Mouse (Mus musculus): ENCODE results near the gene Mgmt.

GRCm38 (mm10) chr7:136864677-136865463 is 29.5 kb upstream of the Mgmt start:
- TF ChIP-seq POLR2A (IDR thresholded peaks at IDR 0.05; ENCODE audit: control insufficient read depth, low read depth, low read length) (no peak), CTCF (IDR thresholded peaks at IDR 0.05; ENCODE audit: control insufficient read depth, insufficient read depth, insufficient replicate concordance, low read depth, low read length) (no peak)

All from testis, adult 2 months (tissue).